Mouse (Mus musculus): ENCODE data around the gene Dync2li1.
A peak's percentile ranks its signal among the peaks of the same experiment; 100 is the strongest.

GRCm38 (mm10) chr17:84626276-84626856 is at the start of gene Dync2li1:
- TF ChIP-seq POLR2A (IDR thresholded peaks at IDR 0.05; ENCODE audit: insufficient read length, low read depth) (peak; percentile 49), MAX (IDR thresholded peaks at IDR 0.05; ENCODE audit: low read depth) (no peak), USF1 (IDR thresholded peaks at IDR 0.05; ENCODE audit: low read depth) (no peak), REST (IDR thresholded peaks at IDR 0.05; ENCODE audit: insufficient read depth, insufficient read length) (no peak), MYOG (IDR thresholded peaks at IDR 0.05; ENCODE audit: control insufficient read depth in 1 of 3, insufficient read depth in 1 of 3, insufficient read length in 2 of 3, low read depth in 2 of 3) (peak in 1 of 3 experiments; percentile 1), MYOD1 (IDR thresholded peaks at IDR 0.05; ENCODE audit: control insufficient read depth in 1 of 3, insufficient read length in 2 of 3, low read depth in 2 of 3) (no peak), POLR2AphosphoS2 (IDR thresholded peaks at IDR 0.05; ENCODE audit: insufficient read length, low read depth) (peak; percentile 32)

Data from myocyte (in vitro differentiated cells).